Mouse (Mus musculus) thymus, postnatal 4 days (tissue): ENCODE results near the gene Mad1l1.

Experiments
- DNase-seq: peaks from one replicate; pipeline ENCODE4 v3.0.0; 2021

The Mad1l1 gene

GRCm38 (mm10) chr5:140123640-140124366 lies 197.5 kb downstream of the Mad1l1 start:
- DNase-seq: peak; percentile 32

GRCm38 (mm10) chr5:140123194-140123593 lies 198.2 kb downstream of the Mad1l1 start:
- DNase-seq: no peak

GRCm38 (mm10) chr5:140121966-140122365 lies 199.4 kb downstream of the Mad1l1 start:
- peak; percentile 54 for DNase-seq

- no peak for DNase-seq
Measured at GRCm38 (mm10) chr5:140118921-140119320, 202.4 kb downstream of the Mad1l1 start.

GRCm38 (mm10) chr5:140117968-140118367 lies 203.4 kb downstream of the Mad1l1 start:
- DNase-seq: no peak

GRCm38 (mm10) chr5:140115434-140116271 lies 205.7 kb downstream of the Mad1l1 start:
- no peak for DNase-seq

GRCm38 (mm10) chr5:140114512-140115060 lies 206.8 kb downstream of the Mad1l1 start:
- DNase-seq: peak; percentile 58

GRCm38 (mm10) chr5:140113281-140113680 lies 208.1 kb downstream of the Mad1l1 start:
- DNase-seq: no peak

- DNase-seq: no peak
Measured at GRCm38 (mm10) chr5:140110024-140110423, 211.3 kb downstream of the Mad1l1 start.

GRCm38 (mm10) chr5:140107907-140108306 lies 213.4 kb downstream of the Mad1l1 start:
- DNase-seq: no peak

GRCm38 (mm10) chr5:140106051-140106450 lies 215.3 kb downstream of the Mad1l1 start:
- no peak for DNase-seq

- DNase-seq: no peak
Measured at GRCm38 (mm10) chr5:140104891-140105290, 216.5 kb downstream of the Mad1l1 start.

GRCm38 (mm10) chr5:140102731-140103130 lies 218.6 kb downstream of the Mad1l1 start:
- no peak for DNase-seq

- no peak for DNase-seq
Measured at GRCm38 (mm10) chr5:140101409-140102009, 219.8 kb downstream of the Mad1l1 start.

GRCm38 (mm10) chr5:140098711-140099110 lies 222.6 kb downstream of the Mad1l1 start:
- no peak for DNase-seq

- DNase-seq: no peak
Measured at GRCm38 (mm10) chr5:140095203-140095602, 226.1 kb downstream of the Mad1l1 start.

- no peak for DNase-seq
Measured at GRCm38 (mm10) chr5:140093489-140093888, 227.9 kb downstream of the Mad1l1 start.

- no peak for DNase-seq
Measured at GRCm38 (mm10) chr5:140091601-140092000, 229.8 kb downstream of the Mad1l1 start.

GRCm38 (mm10) chr5:140089263-140089662 lies 232.1 kb downstream of the Mad1l1 start:
- no peak for DNase-seq

- DNase-seq: no peak
Measured at GRCm38 (mm10) chr5:140087242-140087641, 234.1 kb downstream of the Mad1l1 start.

GRCm38 (mm10) chr5:140084341-140084740 lies 237.0 kb downstream of the Mad1l1 start:
- DNase-seq: no peak

GRCm38 (mm10) chr5:140083911-140084310 lies 237.4 kb downstream of the Mad1l1 start:
- DNase-seq: no peak

GRCm38 (mm10) chr5:140082204-140082812 lies 239.0 kb downstream of the Mad1l1 start:
- no peak for DNase-seq
